Mouse (Mus musculus): Measurements from ENCODE around the gene Zfp628. TPM values are rescaled to one million over a fixed set of nuclear protein-coding genes. Genes with fewer than 3 reads are reported as not detected.
A peak's percentile ranks its signal among the peaks of the same experiment; 100 is the strongest.

The Zfp628 gene
- polyA plus RNA-seq, 1 experiment = 40.2 TPM

DNA sequence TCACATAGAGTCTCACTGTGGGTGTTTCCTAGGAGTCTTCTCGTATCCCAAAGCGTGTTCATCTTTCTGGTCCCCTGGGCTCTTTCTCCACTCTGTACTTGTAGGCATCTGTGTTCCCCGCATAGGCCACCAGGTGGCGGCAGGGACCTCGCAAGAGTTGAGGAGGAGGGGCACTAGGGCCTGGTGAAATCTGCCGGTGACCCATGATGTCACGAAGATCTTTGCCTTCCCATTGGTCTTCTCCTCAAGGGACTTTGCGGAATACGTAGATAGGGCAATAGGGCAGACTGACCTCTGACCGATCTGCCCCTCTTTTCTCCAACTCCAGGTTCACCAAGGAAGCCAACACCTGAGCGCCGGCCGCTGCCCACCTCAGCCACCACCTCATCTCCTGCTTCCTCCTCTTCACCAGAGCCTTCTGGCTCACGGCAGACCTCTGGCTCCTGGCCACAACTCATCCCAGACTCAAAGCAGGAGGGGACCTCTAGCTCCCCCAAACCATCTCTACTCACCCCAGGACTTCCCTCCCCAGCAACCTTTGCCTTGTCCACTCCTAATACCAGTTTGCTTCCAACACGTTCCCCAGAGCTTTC, 28.3 kb downstream of the Zfp628 start:
- TF ChIP-seq CTCF (IDR thresholded peaks at IDR 0.05; ENCODE audit: borderline replicate concordance, control insufficient read depth, extremely low read depth, insufficient read depth, low read length, poor library complexity) = peak; percentile 88
- no peak for TF ChIP-seq POLR2A (IDR thresholded peaks at IDR 0.05; ENCODE audit: control insufficient read depth, extremely low read depth, insufficient read depth, low read length, poor library complexity)
- H3K27ac ChIP-seq (ENCODE audit: control insufficient read depth, insufficient read depth, low read length) = no peak overlapping the region
- no peaks in the 10 kb centered on the region for H3K27me3 ChIP-seq (ENCODE audit: control insufficient read depth, insufficient read depth, low read length)
- H3K4me3 ChIP-seq (ENCODE audit: control insufficient read depth, insufficient read depth, low read length) = peak overlapping the region; percentile 44
- peak; percentile 93 for DNase-seq
- whole genome bisulfite sequencing = 8% methylated on average over 15 of the region's 15 CpGs
- H3K36me3 ChIP-seq (ENCODE audit: control insufficient read depth, insufficient read depth, low read length) = no peaks in the 10 kb centered on the region
- H3K4me1 ChIP-seq (replicated peaks; ENCODE audit: control insufficient read depth, insufficient read depth, low read length) = peaks cover 8% of the 10 kb centered on the region

DNA sequence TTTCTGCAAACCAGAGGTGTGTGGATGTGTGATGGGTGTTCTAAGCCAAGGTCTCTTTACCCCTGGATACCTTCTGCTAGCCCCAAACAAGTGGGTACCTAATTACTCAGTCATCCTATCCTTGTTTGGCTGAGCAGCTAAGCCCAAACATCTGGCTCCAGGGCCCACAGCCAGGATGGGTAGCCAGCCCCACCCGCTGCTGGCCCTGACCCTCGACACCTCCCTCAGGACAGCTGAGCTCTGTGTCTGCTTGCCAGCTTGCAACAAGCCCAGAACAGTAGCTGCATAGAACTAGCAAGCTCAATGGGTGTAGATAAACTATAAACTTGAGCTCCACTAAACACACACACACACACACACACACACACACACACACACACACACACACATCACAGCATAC, 32.8 kb downstream of the Zfp628 start:
- H3K4me3 ChIP-seq (ENCODE audit: control insufficient read depth, insufficient read depth, low read length) = no peak overlapping the region
- TF ChIP-seq CTCF (IDR thresholded peaks at IDR 0.05; ENCODE audit: borderline replicate concordance, control insufficient read depth, extremely low read depth, insufficient read depth, low read length, poor library complexity) (no peak), POLR2A (IDR thresholded peaks at IDR 0.05; ENCODE audit: control insufficient read depth, extremely low read depth, insufficient read depth, low read length, poor library complexity) (no peak)
- DNase-seq = no peak
- H3K27me3 ChIP-seq (ENCODE audit: control insufficient read depth, insufficient read depth, low read length) = no peaks in the 10 kb centered on the region
- H3K27ac ChIP-seq (ENCODE audit: control insufficient read depth, insufficient read depth, low read length) = peak overlapping the region; percentile 27; the same call in 1 of the 2 replicates
- no peaks in the 10 kb centered on the region for H3K36me3 ChIP-seq (ENCODE audit: control insufficient read depth, insufficient read depth, low read length)
- H3K4me1 ChIP-seq (replicated peaks; ENCODE audit: control insufficient read depth, insufficient read depth, low read length) = peaks cover 8% of the 10 kb centered on the region
- 89% methylated on average over 2 of the region's 2 CpGs for WGBS

DNA sequence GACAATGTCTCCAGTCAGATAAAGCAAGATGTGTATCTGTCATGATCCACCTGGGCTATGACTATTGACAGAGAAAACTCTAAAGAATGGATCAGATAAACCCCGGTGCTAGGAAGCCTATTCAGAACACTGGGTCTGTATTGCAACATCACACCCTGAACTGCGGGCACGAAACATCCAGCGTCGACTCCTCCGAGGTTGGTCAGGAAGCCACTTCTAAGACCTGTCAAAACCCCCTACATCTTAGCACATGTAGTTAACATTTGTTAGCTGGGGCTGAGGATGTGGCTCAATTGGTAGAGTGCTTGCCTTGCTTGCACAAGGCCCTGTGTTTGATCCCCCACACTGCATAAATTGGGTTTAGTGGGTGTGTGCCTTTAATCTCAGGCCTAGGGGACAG, 33.4 kb downstream of the Zfp628 start:
- H3K4me3 ChIP-seq (ENCODE audit: control insufficient read depth, insufficient read depth, low read length) = no peak overlapping the region
- WGBS = 23% methylated on average over 6 of the region's 6 CpGs
- TF ChIP-seq POLR2A (IDR thresholded peaks at IDR 0.05; ENCODE audit: control insufficient read depth, extremely low read depth, insufficient read depth, low read length, poor library complexity) (no peak), CTCF (IDR thresholded peaks at IDR 0.05; ENCODE audit: borderline replicate concordance, control insufficient read depth, extremely low read depth, insufficient read depth, low read length, poor library complexity) (no peak)
- H3K27ac ChIP-seq (ENCODE audit: control insufficient read depth, insufficient read depth, low read length) = no peak overlapping the region
- no peak for DNase-seq
- no peaks in the 10 kb centered on the region for H3K36me3 ChIP-seq (ENCODE audit: control insufficient read depth, insufficient read depth, low read length)
- H3K27me3 ChIP-seq (ENCODE audit: control insufficient read depth, insufficient read depth, low read length) = no peaks in the 10 kb centered on the region
- peaks cover 7% of the 10 kb centered on the region for H3K4me1 ChIP-seq (replicated peaks; ENCODE audit: control insufficient read depth, insufficient read depth, low read length)

DNA sequence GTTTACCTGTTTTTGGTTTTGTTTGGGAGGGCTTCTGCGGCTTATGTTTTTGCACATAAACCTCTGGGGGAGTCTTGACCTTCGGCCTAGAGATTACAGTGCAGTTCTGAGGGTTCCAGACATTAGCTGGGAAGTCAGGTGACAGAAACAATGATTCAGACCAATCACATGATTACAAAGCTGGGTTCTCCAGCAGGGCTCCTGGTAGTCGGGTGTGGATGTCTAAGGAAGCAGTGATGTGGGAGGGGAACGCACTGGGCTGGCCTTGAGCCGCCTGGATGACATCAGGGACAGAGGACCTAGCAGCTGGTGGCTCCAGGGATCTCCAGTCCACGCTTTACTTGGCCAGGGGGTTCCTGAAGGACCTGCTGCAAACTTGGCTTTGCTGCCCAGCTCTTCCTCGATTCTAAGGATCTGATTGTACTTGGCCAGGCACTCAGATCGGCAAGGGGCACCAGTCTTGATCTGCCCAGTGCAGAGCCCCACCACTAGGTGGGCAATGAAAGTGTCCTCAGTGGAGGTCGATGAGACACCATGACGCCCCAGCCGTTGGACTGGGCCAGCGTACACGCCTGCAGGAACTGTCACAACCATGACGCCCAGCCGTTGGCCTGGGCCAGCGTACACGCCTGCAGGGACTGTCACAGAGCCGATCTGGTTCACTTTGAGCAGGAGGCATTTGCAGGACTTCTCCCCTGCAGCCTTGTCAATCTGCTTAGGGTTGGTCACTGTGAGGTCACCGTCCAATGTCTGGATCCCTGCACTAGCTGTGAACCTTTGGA, 35.7 kb downstream of the Zfp628 start:
- 91% methylated on average over 19 of the region's 19 CpGs for WGBS
- Histone ChIP-seq H3K4me1 (replicated peaks; ENCODE audit: control insufficient read depth, insufficient read depth, low read length) (peaks cover 4% of the 10 kb centered on the region), H3K36me3 (ENCODE audit: control insufficient read depth, insufficient read depth, low read length) (no peaks in the 10 kb centered on the region), H3K27me3 (ENCODE audit: control insufficient read depth, insufficient read depth, low read length) (no peaks in the 10 kb centered on the region), H3K27ac (ENCODE audit: control insufficient read depth, insufficient read depth, low read length) (no peak overlapping the region), H3K4me3 (ENCODE audit: control insufficient read depth, insufficient read depth, low read length) (no peak overlapping the region)
- TF ChIP-seq POLR2A (IDR thresholded peaks at IDR 0.05; ENCODE audit: control insufficient read depth, extremely low read depth, insufficient read depth, low read length, poor library complexity) (no peak), CTCF (IDR thresholded peaks at IDR 0.05; ENCODE audit: borderline replicate concordance, control insufficient read depth, extremely low read depth, insufficient read depth, low read length, poor library complexity) (no peak)
- DNase-seq = no peak

DNA sequence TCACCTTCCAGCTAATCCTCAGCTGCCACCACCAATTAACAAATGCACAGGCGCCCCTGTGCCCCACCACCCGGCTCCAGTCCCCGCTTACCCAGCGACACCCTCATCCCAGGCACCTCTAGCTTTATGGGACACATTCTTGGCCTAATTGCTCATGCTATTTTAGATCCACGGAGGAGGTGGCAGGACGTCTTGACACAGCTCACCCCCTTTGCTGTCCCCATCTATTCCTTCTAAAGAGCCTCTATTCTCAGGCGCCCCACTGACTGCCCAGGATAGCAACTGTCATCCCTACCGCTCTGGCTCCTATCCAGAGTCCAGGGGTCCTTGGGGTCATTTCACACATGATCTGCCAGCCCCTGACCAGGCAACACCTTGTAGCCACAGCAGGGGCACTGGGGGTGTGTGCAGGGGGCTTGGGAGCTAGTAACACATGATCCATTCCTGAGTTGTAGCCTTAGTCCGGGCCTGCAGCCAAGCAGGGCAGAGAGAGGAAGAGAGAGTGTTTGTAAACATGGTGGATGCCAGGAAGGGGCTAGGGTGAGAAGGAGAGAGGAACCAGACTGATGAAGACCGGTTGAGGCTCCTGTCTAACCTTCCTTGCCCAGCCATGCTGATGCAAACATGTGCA, 38.9 kb downstream of the Zfp628 start:
- no peak for TF ChIP-seq POLR2A (IDR thresholded peaks at IDR 0.05; ENCODE audit: control insufficient read depth, extremely low read depth, insufficient read depth, low read length, poor library complexity)
- TF ChIP-seq CTCF (IDR thresholded peaks at IDR 0.05; ENCODE audit: borderline replicate concordance, control insufficient read depth, extremely low read depth, insufficient read depth, low read length, poor library complexity) = no peak
- no peaks in the 10 kb centered on the region for H3K36me3 ChIP-seq (ENCODE audit: control insufficient read depth, insufficient read depth, low read length)
- 82% methylated on average over 10 of the region's 10 CpGs for WGBS
- H3K4me1 ChIP-seq (replicated peaks; ENCODE audit: control insufficient read depth, insufficient read depth, low read length) = no peaks in the 10 kb centered on the region; the same call in 1 of the 2 replicates
- DNase-seq = no peak
- no peak overlapping the region for H3K27ac ChIP-seq (ENCODE audit: control insufficient read depth, insufficient read depth, low read length)
- no peak overlapping the region for H3K4me3 ChIP-seq (ENCODE audit: control insufficient read depth, insufficient read depth, low read length)
- no peaks in the 10 kb centered on the region for H3K27me3 ChIP-seq (ENCODE audit: control insufficient read depth, insufficient read depth, low read length)

DNA sequence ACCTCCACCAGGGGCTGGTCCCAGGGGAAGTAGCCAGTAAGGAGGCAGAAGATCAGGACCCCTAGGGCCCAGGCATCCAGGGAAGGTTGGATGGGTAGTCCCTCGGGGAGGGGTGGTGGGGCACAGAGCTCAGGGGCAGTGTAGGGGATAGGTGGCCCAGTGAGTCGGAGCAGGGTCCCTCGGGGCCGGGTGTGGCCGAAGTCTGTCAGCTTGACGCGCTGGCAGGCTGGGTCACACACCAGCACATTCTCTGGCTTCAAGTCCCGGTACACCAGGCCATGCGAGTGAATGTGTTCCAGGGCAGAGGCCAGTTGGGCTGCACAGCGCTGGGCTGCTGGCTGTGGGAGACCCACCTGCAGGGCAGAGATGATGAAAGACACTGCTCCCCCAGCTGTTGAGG, 42.3 kb downstream of the Zfp628 start:
- Histone ChIP-seq H3K27me3 (ENCODE audit: control insufficient read depth, insufficient read depth, low read length) (no peaks in the 10 kb centered on the region), H3K4me3 (ENCODE audit: control insufficient read depth, insufficient read depth, low read length) (no peak overlapping the region), H3K27ac (ENCODE audit: control insufficient read depth, insufficient read depth, low read length) (no peak overlapping the region), H3K36me3 (ENCODE audit: control insufficient read depth, insufficient read depth, low read length) (no peaks in the 10 kb centered on the region), H3K4me1 (replicated peaks; ENCODE audit: control insufficient read depth, insufficient read depth, low read length) (no peaks in the 10 kb centered on the region)
- WGBS = 96% methylated on average over 10 of the region's 10 CpGs
- TF ChIP-seq POLR2A (IDR thresholded peaks at IDR 0.05; ENCODE audit: control insufficient read depth, extremely low read depth, insufficient read depth, low read length, poor library complexity) (no peak), CTCF (IDR thresholded peaks at IDR 0.05; ENCODE audit: borderline replicate concordance, control insufficient read depth, extremely low read depth, insufficient read depth, low read length, poor library complexity) (no peak)
- no peak for DNase-seq
